Comparison of ENCODE assay signal across 8 mouse cellular contexts in the genomic region with DNA sequence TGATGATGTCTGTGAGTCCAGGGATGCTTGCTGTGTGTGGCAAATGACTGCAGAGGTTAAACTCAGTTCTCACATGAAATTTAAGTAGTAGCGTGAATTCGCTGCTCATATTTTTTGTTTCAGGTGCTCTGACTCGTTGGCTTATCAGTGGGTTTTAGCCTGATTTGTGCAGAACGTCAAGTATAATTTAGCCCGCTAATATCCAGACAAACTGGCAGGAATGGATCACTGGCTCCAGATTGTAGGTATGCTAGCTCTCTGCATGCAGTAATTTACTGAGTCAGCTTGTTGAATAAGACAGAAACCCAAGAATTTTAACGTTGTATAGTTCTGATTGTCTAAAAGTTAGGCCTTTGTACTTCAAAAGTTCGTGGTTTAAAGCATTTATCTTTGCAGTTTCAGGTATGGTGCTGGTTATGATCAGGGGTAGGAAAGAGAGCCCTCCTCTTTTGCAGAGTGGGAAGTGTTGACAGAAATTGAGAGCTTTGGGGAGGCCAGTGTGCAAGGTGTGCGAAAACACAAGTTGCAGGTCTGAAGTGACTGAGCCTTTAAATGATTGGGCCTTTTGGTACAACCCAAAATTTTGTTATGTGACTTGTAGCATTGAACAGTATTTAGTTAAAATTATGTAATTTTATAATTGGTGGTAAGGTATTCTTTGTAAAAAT. TPM values are rescaled to one million over a fixed set of nuclear protein-coding genes. Genes with fewer than 3 reads are reported as not detected.
DNase-seq lines count a peak whose midpoint lies in the region; ATAC-seq and TF ChIP-seq lines count a peak whose summit lies in the region.

No protein-coding gene starts in this region.

- H3K36me3 ChIP-seq in hindbrain, embryonic 13.5 days: no peaks in the 10 kb centered on the region
- no peaks in the 10 kb centered on the region for H3K36me3 ChIP-seq in midbrain, embryonic 15.5 days (replicated peaks)

- H3K4me2 ChIP-seq in hindbrain, embryonic 13.5 days: peak overlapping the region; percentile 95
- H3K4me2 ChIP-seq in midbrain, embryonic 15.5 days: peak overlapping the region; percentile 96

- peak overlapping the region; percentile 99 for H3K9ac ChIP-seq in hindbrain, embryonic 13.5 days
- H3K9ac ChIP-seq in midbrain, embryonic 15.5 days: peak overlapping the region; percentile 97

- H3K4me1 ChIP-seq in bone marrow, adult 2 months (ENCODE audit: control insufficient read depth, insufficient read depth, low read length): no peaks in the 10 kb centered on the region
- peaks cover 50% of the 10 kb centered on the region for H3K4me1 ChIP-seq in hindbrain, embryonic 13.5 days (replicated peaks)
- H3K4me1 ChIP-seq in midbrain, embryonic 15.5 days: peaks cover 45% of the 10 kb centered on the region

- no peak for ATAC-seq in hindbrain, embryonic 13.5 days (ENCODE audit: low FRiP score)
- ATAC-seq in midbrain, embryonic 15.5 days (replicated peaks): no peak

- WGBS in bone marrow, adult 2 months: 5% methylated on average over 8 of the region's 8 CpGs
- 3% methylated on average over 8 of the region's 8 CpGs for WGBS in hindbrain, embryonic 13.5 days
- under 1% methylated on average over 8 of the region's 8 CpGs for WGBS in midbrain, embryonic 15.5 days

- H3K4me3 ChIP-seq in bone marrow, adult 2 months (replicated peaks; ENCODE audit: control insufficient read depth, low read depth, low read length): peak overlapping the region; percentile 54
- peak overlapping the region; percentile 95 for H3K4me3 ChIP-seq in hindbrain, embryonic 13.5 days
- H3K4me3 ChIP-seq in midbrain, embryonic 15.5 days: peak overlapping the region; percentile 92

- TF ChIP-seq POLR2A in bone marrow, adult 2 months (IDR thresholded peaks at IDR 0.05; ENCODE audit: borderline replicate concordance, control insufficient read depth, low read depth, low read length): no peak

- H3K9me3 ChIP-seq in hindbrain, embryonic 13.5 days: no peaks in the 10 kb centered on the region
- no peaks in the 10 kb centered on the region for H3K9me3 ChIP-seq in midbrain, embryonic 15.5 days

- peak; percentile 20 for DNase-seq in kidney, adult 9 months
- DNase-seq in kidney, adult 11 months: no peak
- no peak for DNase-seq in cerebellum, postnatal 14 days
- no peak for DNase-seq in cerebellum, postnatal 36 days
- DNase-seq in thymus, postnatal 10 days (ENCODE audit: low spot score in 2 of 2): no peak

- H3K27me3 ChIP-seq in hindbrain, embryonic 13.5 days: no peaks in the 10 kb centered on the region
- H3K27me3 ChIP-seq in midbrain, embryonic 15.5 days (replicated peaks): no peaks in the 10 kb centered on the region

- no peak for TF ChIP-seq CTCF in bone marrow, adult 2 months (IDR thresholded peaks at IDR 0.05; ENCODE audit: control insufficient read depth, insufficient read depth, low read length)

- no peak overlapping the region for H3K27ac ChIP-seq in bone marrow, adult 2 months (ENCODE audit: control insufficient read depth, insufficient read depth, low read depth, low read length, poor library complexity)
- no peak overlapping the region for H3K27ac ChIP-seq in hindbrain, embryonic 13.5 days
- no peak overlapping the region for H3K27ac ChIP-seq in midbrain, embryonic 15.5 days

RNA-seq across cellular contexts. Expression of gene Pten, which starts 2.2 kb away (rescaled TPM):
- polyA plus RNA-seq in bone marrow, adult 2 months (2011; ENCODE audit: insufficient read depth, insufficient read length, low replicate concordance, missing spikeins): 14.0 and 24.9 TPM in 2 replicates
- 11.1 and 12.4 TPM in 2 replicates for polyA plus RNA-seq in hindbrain, embryonic 13.5 days (2015; fragmentation: Nextera tagmentation; extraction: Ambion mirVana)
- polyA plus RNA-seq in midbrain, embryonic 15.5 days (2015; fragmentation: Nextera tagmentation; extraction: Ambion mirVana): 10.5 and 12.2 TPM in 2 replicates

RNA-seq across cellular contexts. Expression of gene Atad1, which starts 19.9 kb away (rescaled TPM):
- polyA plus RNA-seq in bone marrow, adult 2 months (2011; ENCODE audit: insufficient read depth, insufficient read length, low replicate concordance, missing spikeins): 10.7 and 12.5 TPM in 2 replicates
- 125 TPM in 2 replicates for polyA plus RNA-seq in hindbrain, embryonic 13.5 days (2015; fragmentation: Nextera tagmentation; extraction: Ambion mirVana)
- 106 and 110 TPM in 2 replicates for polyA plus RNA-seq in midbrain, embryonic 15.5 days (2015; fragmentation: Nextera tagmentation; extraction: Ambion mirVana)
